Mouse (Mus musculus) thymus, adult 2 months (tissue): ENCODE results near the gene Inpp5k. TPM values are rescaled to one million over a fixed set of nuclear protein-coding genes. Genes with fewer than 3 reads are reported as not detected.

Source experiments
- DNase-seq: peaks from one replicate; pipeline ENCODE4 v3.0.0; 2021
- H3K27ac ChIP-seq: fragments of 200-500 bp; 2 replicates; pipeline ENCODE4 v1.5.1; 2012; ENCODE audit warnings: low read length, control low read depth; ENCODE audit not compliant: control insufficient read depth, insufficient read depth
- H3K27me3 ChIP-seq: fragments of 200-500 bp; 2 replicates; pipeline ENCODE4 v1.6.1; 2012; ENCODE audit warnings: mild to moderate bottlenecking, low read length, moderate library complexity, mixed read lengths; ENCODE audit not compliant: control insufficient read depth, insufficient read depth
- H3K36me3 ChIP-seq: fragments of 200-500 bp; 2 replicates; pipeline ENCODE4 v1.6.1; 2012; ENCODE audit warnings: mild to moderate bottlenecking, low read length, moderate library complexity; ENCODE audit not compliant: control insufficient read depth, insufficient read depth
- H3K4me1 ChIP-seq: fragments of 200-500 bp; replicated peaks from 2 replicates; pipeline ENCODE4 v1.6.1; 2012; ENCODE audit warnings: low read length; ENCODE audit not compliant: control insufficient read depth, insufficient read depth
- H3K4me3 ChIP-seq: fragments of 200-500 bp; 2 replicates; pipeline ENCODE4 v1.5.1; 2012; ENCODE audit warnings: mild to moderate bottlenecking, low read length, control low read depth, moderate library complexity; ENCODE audit not compliant: control insufficient read depth, insufficient read depth
- CTCF ChIP-seq: fragments of 200-500 bp; IDR thresholded peaks from 2 replicates; pipeline ENCODE4 v1.5.1; 2012; ENCODE audit warnings: mild to moderate bottlenecking, control low read depth, low read length, moderate library complexity, borderline replicate concordance; ENCODE audit not compliant: control insufficient read depth, poor library complexity, insufficient read depth; ENCODE audit errors: extremely low read depth
- POLR2A ChIP-seq: fragments of 200-500 bp; IDR thresholded peaks from 2 replicates; pipeline ENCODE4 v1.6.1; 2012; ENCODE audit warnings: mild to moderate bottlenecking, low read length, control low read depth, moderate library complexity; ENCODE audit not compliant: control insufficient read depth, poor library complexity, insufficient read depth; ENCODE audit errors: extremely low read depth
- WGBS: fragments of 180-500 bp; shearing (Covaris S2); methylation state at CpG from one replicate; pipeline ENCODE4 v1.1.7; 2018; 5-methylcytosine and 5-hydroxymethylcytosine counted together
- polyA plus RNA-seq: library from polyadenylated mRNA; depleted of rRNA; stranded (reverse); fragments of >200 nt; gene quantifications from 2 replicates; pipeline ENCODE4 v1.2.3, GENCODE M21; 2012; rRNA removed

Gene Inpp5k
- polyA plus RNA-seq, result 149 and 164 TPM in 2 replicates

GRCm38 (mm10) chr11:75630645-75631229, at the start of gene Inpp5k:
Inpp5k (plus strand) TSS chr11:75630988.
- Histone ChIP-seq H3K4me1 (peaks cover 10% of the 10 kb centered on the region), H3K27me3 (no peaks in the 10 kb centered on the region), H3K27ac (peak within 1 kb of the TSS; percentile 17), H3K36me3 (peaks cover 45% of the 10 kb centered on the region), H3K4me3 (peak within 1 kb of the TSS; percentile 72)
- TF ChIP-seq CTCF (peak; percentile 68; the same call in 1 of the 2 replicates), POLR2A (peak; percentile 90)
- WGBS, result under 1% methylated on average over 53 of the region's 53 CpGs
- peak; percentile 96 for DNase-seq

GRCm38 (mm10) chr11:75581495-75582149, 49.2 kb upstream of the Inpp5k start:
- 0 out of 2 replicates have a peak, but pooled peaks cover 2% of the 10 kb centered on the region for H3K4me1 ChIP-seq
- no peak for DNase-seq
- no peaks in the 10 kb centered on the region for H3K27me3 ChIP-seq
- 96% methylated on average over 7 of the region's 7 CpGs for WGBS
- H3K36me3 ChIP-seq, result no peaks in the 10 kb centered on the region
- TF ChIP-seq POLR2A (no peak), CTCF (no peak)
- no peak overlapping the region for H3K4me3 ChIP-seq
- no peak overlapping the region for H3K27ac ChIP-seq

- TF ChIP-seq POLR2A, result no peak
- TF ChIP-seq CTCF, result no peak
- no peak overlapping the region for H3K4me3 ChIP-seq
- H3K27ac ChIP-seq, result no peak overlapping the region
- DNase-seq, result no peak
- no peaks in the 10 kb centered on the region for H3K36me3 ChIP-seq
- 0 out of 2 replicates have a peak, but pooled peaks cover 2% of the 10 kb centered on the region for H3K4me1 ChIP-seq
- WGBS, result 85% methylated on average over 2 of the region's 2 CpGs
- H3K27me3 ChIP-seq, result no peaks in the 10 kb centered on the region
These were observed 47.3 kb upstream of the Inpp5k start for GRCm38 (mm10) chr11:75583521-75583920.

GRCm38 (mm10) chr11:75585061-75585460, 45.7 kb upstream of the Inpp5k start:
- no peak overlapping the region for H3K4me3 ChIP-seq
- H3K27me3 ChIP-seq, result no peaks in the 10 kb centered on the region
- DNase-seq, result no peak
- H3K4me1 ChIP-seq, result peaks cover 16% of the 10 kb centered on the region
- H3K27ac ChIP-seq, result no peak overlapping the region
- no peak for TF ChIP-seq POLR2A
- no peak for TF ChIP-seq CTCF
- WGBS, result 12% methylated on average over 4 of the region's 4 CpGs
- no peaks in the 10 kb centered on the region for H3K36me3 ChIP-seq

DNA sequence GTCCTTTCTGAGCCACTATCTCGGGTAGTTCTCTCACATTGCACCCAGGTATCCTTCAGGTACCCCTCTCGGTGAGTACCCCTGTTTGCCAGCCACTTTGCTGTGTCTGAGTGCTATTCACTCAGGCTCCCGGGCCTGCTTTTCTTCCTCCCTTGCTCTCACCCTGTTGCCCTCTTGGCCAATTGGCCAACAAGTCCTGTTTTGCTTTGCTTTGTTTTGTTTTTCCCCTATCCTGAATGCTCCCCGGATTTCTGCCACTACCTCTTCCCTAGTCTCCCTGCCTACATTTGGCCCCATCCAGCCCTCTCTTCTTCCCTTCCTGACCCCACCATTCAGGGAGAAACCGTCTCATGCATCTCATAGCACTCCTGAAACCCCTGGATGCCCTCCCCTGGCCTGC, 44.8 kb upstream of the Inpp5k start:
- no peaks in the 10 kb centered on the region for H3K27me3 ChIP-seq
- TF ChIP-seq CTCF, result no peak
- no peak for TF ChIP-seq POLR2A
- WGBS, result 93% methylated on average over 5 of the region's 5 CpGs
- H3K27ac ChIP-seq, result no peak overlapping the region
- H3K4me1 ChIP-seq, result peaks cover 19% of the 10 kb centered on the region
- no peak for DNase-seq
- no peaks in the 10 kb centered on the region for H3K36me3 ChIP-seq
- H3K4me3 ChIP-seq, result no peak overlapping the region

- no peak overlapping the region for H3K4me3 ChIP-seq
- no peak overlapping the region for H3K27ac ChIP-seq
- no peaks in the 10 kb centered on the region for H3K27me3 ChIP-seq
- WGBS, result 96% methylated on average over 5 of the region's 5 CpGs
- no peak for TF ChIP-seq POLR2A
- TF ChIP-seq CTCF, result no peak
- H3K4me1 ChIP-seq, result peaks cover 19% of the 10 kb centered on the region
- H3K36me3 ChIP-seq, result no peaks in the 10 kb centered on the region
- DNase-seq, result no peak
These were observed 43.8 kb upstream of the Inpp5k start for GRCm38 (mm10) chr11:75586963-75587362.
